Mouse (Mus musculus) lung, postnatal 0 days (tissue): ENCODE data around the gene Cacna1i.

Experiments
- CTCF ChIP-seq: IDR thresholded peaks from 2 replicates; pipeline ENCODE4 v1.5.1; 2016; ENCODE audit warnings: antibody characterized with exemption, mild to moderate bottlenecking
- EP300 ChIP-seq: IDR thresholded peaks from 2 replicates; pipeline ENCODE4 v1.6.1; 2016; ENCODE audit warnings: antibody characterized with exemption, mild to moderate bottlenecking, control low read depth

DNA sequence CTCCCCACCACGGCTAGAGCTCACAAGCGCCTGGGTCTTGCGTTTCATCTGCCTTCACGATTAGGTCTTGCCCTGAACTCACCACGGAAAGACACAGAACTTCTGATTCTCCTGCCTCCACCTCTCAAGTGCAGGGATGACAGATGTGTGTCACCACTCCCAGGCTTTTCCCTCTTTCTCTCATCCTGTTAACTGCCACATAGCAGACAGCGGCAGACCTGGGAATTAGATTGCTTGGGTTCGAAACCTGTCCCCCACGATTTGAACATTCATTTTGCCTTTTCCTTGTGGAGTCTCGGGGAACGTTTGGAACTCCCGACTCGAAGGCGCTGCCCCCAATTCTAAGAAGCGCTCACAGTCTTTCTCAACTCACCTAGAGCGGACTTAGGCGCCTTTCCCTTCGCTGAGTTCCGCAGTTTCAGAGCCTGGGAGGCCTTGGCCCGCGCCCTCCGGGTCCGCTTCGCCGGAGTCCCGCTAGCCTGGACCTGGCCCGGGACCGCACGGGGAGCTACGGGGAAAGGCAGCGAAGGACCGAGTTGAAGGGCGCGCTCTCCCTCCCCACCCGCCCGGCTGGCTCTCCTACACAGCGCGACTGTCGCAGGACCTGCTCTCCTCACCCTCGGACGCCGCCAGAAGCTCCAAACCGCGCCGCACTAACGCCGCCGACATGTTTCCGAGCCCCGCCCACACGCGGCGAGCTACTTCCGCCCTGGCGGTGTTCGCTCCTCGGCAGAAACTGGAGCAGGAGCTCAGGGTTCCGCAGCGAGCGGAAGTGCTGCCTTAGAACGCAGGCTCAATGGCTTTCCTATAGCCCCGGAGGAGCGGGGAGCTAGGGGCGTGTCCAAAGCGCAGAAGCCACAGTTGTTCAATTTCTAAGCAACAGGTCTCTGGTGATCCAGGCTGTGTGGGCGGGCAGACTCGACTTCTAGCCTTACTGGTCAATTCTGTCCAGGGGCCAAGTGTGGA is 23.1 kb upstream of the Cacna1i start, which contains the start of gene Rps19bp1:
- no peak for TF ChIP-seq CTCF
- no peak for TF ChIP-seq EP300
